Mouse (Mus musculus): ENCODE data around the gene Ccdc187. TPM values are rescaled to one million over a fixed set of nuclear protein-coding genes. Genes with fewer than 3 reads are reported as not detected.

Gene Ccdc187
- 0.03 TPM for polyA plus RNA-seq (2021)

- TF ChIP-seq CTCF (IDR thresholded peaks at IDR 0.05): no peak
- H3K27me3 ChIP-seq: no peaks in the 10 kb centered on the region
- in situ Hi-C loops (cut with MboI; ENCODE audit: low pct_unique_long_range_greater_than_20kb): no loop called here
- no peak for ATAC-seq
- ChIA-PET POLR2A (no interaction called here), CTCF (interaction anchor here (1.1 kb wide), 1 partner anchor 8 kb away, joined by 3 read pairs; no protein-coding TSS in a partner anchor)
- DNase-seq (ENCODE audit: low read depth, low spot score): no peak
Measured at GRCm38 (mm10) chr2:26294457-26294856, at the start of gene Ccdc187. Ccdc187 (minus strand) TSS chr2:26294557.

- TF ChIP-seq CTCF (IDR thresholded peaks at IDR 0.05): no peak
- POLR2A ChIA-PET: no interaction called here
- in situ Hi-C loops (cut with MboI; ENCODE audit: low pct_unique_long_range_greater_than_20kb): no loop called here
- CTCF ChIA-PET: interaction anchor here (3.7 to 4.1 kb wide), 2 partner anchors 12 to 17 kb away, joined by 14 to 22 read pairs; no protein-coding TSS in a partner anchor
- DNase-seq (ENCODE audit: low read depth, low spot score) (no peak), ATAC-seq (no peak)
- no peaks in the 10 kb centered on the region for H3K27me3 ChIP-seq
Measured at GRCm38 (mm10) chr2:26342609-26343490, 48.5 kb upstream of the Ccdc187 start.

GRCm38 (mm10) chr2:26342044-26342443 is 47.7 kb upstream of the Ccdc187 start:
- no peak for TF ChIP-seq CTCF (IDR thresholded peaks at IDR 0.05)
- POLR2A ChIA-PET: no interaction called here
- CTCF ChIA-PET: interaction anchor here (0.9 to 4.1 kb wide), 3 partner anchors 11 to 220 kb away, joined by 3 to 22 read pairs (median 14); no protein-coding TSS in a partner anchor
- in situ Hi-C loops (cut with MboI; ENCODE audit: low pct_unique_long_range_greater_than_20kb): no loop called here
- no peaks in the 10 kb centered on the region for H3K27me3 ChIP-seq
- no peak for DNase-seq (ENCODE audit: low read depth, low spot score)
- ATAC-seq: no peak

- H3K27me3 ChIP-seq: no peaks in the 10 kb centered on the region
- TF ChIP-seq CTCF (IDR thresholded peaks at IDR 0.05): no peak
- DNase-seq (ENCODE audit: low read depth, low spot score): no peak
- in situ Hi-C loops (cut with MboI; ENCODE audit: low pct_unique_long_range_greater_than_20kb): no loop called here
- ChIA-PET CTCF (interaction anchor here (0.9 to 4.1 kb wide), 3 partner anchors 11 to 220 kb away, joined by 3 to 22 read pairs (median 14); no protein-coding TSS in a partner anchor), POLR2A (interaction anchor here (1.0 kb wide), 1 partner anchor 45 kb away, joined by 3 read pairs; no protein-coding TSS in a partner anchor)
- ATAC-seq: no peak
Measured at GRCm38 (mm10) chr2:26341510-26341981, 47.2 kb upstream of the Ccdc187 start.

GRCm38 (mm10) chr2:26339204-26339551 is 44.8 kb upstream of the Ccdc187 start:
- in situ Hi-C loops (cut with MboI; ENCODE audit: low pct_unique_long_range_greater_than_20kb): no loop called here
- TF ChIP-seq CTCF (IDR thresholded peaks at IDR 0.05): no peak
- ATAC-seq (no peak), DNase-seq (ENCODE audit: low read depth, low spot score) (no peak)
- ChIA-PET POLR2A (no interaction called here), CTCF (interaction anchor here (3.7 to 4.1 kb wide), 2 partner anchors 8 to 14 kb away, joined by 14 to 22 read pairs; no protein-coding TSS in a partner anchor)
- H3K27me3 ChIP-seq: no peaks in the 10 kb centered on the region

- CTCF ChIA-PET: no interaction called here
- no peak for ATAC-seq
- in situ Hi-C loops (cut with MboI; ENCODE audit: low pct_unique_long_range_greater_than_20kb): no loop called here
- POLR2A ChIA-PET: no interaction called here
- DNase-seq (ENCODE audit: low read depth, low spot score): no peak
- no peaks in the 10 kb centered on the region for H3K27me3 ChIP-seq
- TF ChIP-seq CTCF (IDR thresholded peaks at IDR 0.05): no peak
Measured at GRCm38 (mm10) chr2:26338302-26339203, 44.2 kb upstream of the Ccdc187 start.

GRCm38 (mm10) chr2:26330702-26331101 is 36.3 kb upstream of the Ccdc187 start:
- ChIA-PET CTCF (interaction anchor here (3.4 kb wide), 1 partner anchor 10 kb away, joined by 14 read pairs; no protein-coding TSS in a partner anchor), POLR2A (interaction anchor here (0.6 kb wide), 1 partner anchor 20 kb away, joined by 3 read pairs; no protein-coding TSS in a partner anchor)
- DNase-seq (ENCODE audit: low read depth, low spot score) (no peak), ATAC-seq (no peak)
- H3K27me3 ChIP-seq: no peaks in the 10 kb centered on the region
- in situ Hi-C loops (cut with MboI; ENCODE audit: low pct_unique_long_range_greater_than_20kb): no loop called here
- no peak for TF ChIP-seq CTCF (IDR thresholded peaks at IDR 0.05)

GRCm38 (mm10) chr2:26330056-26330468 is 35.7 kb upstream of the Ccdc187 start:
- no peaks in the 10 kb centered on the region for H3K27me3 ChIP-seq
- TF ChIP-seq CTCF (IDR thresholded peaks at IDR 0.05): no peak
- ChIA-PET POLR2A (no interaction called here), CTCF (interaction anchor here (3.4 kb wide), 1 partner anchor 11 kb away, joined by 14 read pairs; no protein-coding TSS in a partner anchor)
- in situ Hi-C loops (cut with MboI; ENCODE audit: low pct_unique_long_range_greater_than_20kb): no loop called here
- DNase-seq (ENCODE audit: low read depth, low spot score): no peak
- ATAC-seq: no peak

- CTCF ChIA-PET: interaction anchor here (3.4 kb wide), 1 partner anchor 11 kb away, joined by 14 read pairs; no protein-coding TSS in a partner anchor
- in situ Hi-C loops (cut with MboI; ENCODE audit: low pct_unique_long_range_greater_than_20kb): no loop called here
Measured at GRCm38 (mm10) chr2:26329402-26329801, 35.0 kb upstream of the Ccdc187 start.

GRCm38 (mm10) chr2:26327852-26328251 is 33.5 kb upstream of the Ccdc187 start:
- in situ Hi-C loops (cut with MboI; ENCODE audit: low pct_unique_long_range_greater_than_20kb): no loop called here
- H3K27me3 ChIP-seq: no peaks in the 10 kb centered on the region
- ATAC-seq (no peak), DNase-seq (ENCODE audit: low read depth, low spot score) (no peak)
- CTCF ChIA-PET: no interaction called here
- no peak for TF ChIP-seq CTCF (IDR thresholded peaks at IDR 0.05)
- POLR2A ChIA-PET: no interaction called here

More at GRCm38 (mm10) chr2:26329402-26329801, 35.0 kb upstream of the Ccdc187 start:
- TF ChIP-seq CTCF (IDR thresholded peaks at IDR 0.05): no peak
- no peak for DNase-seq (ENCODE audit: low read depth, low spot score)
- no peak for ATAC-seq
- H3K27me3 ChIP-seq: no peaks in the 10 kb centered on the region
- POLR2A ChIA-PET: no interaction called here

All from Patski (cell line).